Mouse (Mus musculus) bone marrow, adult 2 months (tissue): ENCODE measurements around the gene Klhdc1.

ENCODE experiments used
- CTCF ChIP-seq: fragments of 200-500 bp; IDR thresholded peaks from 2 replicates; pipeline ENCODE4 v1.5.1; 2011; ENCODE audit warnings: low read length, control low read depth; ENCODE audit not compliant: control insufficient read depth, insufficient read depth
- POLR2A ChIP-seq: fragments of 200-500 bp; IDR thresholded peaks from 2 replicates; pipeline ENCODE4 v1.6.1; 2011; ENCODE audit warnings: low read depth, mild to moderate bottlenecking, control low read depth, low read length, borderline replicate concordance; ENCODE audit not compliant: control insufficient read depth

DNA sequence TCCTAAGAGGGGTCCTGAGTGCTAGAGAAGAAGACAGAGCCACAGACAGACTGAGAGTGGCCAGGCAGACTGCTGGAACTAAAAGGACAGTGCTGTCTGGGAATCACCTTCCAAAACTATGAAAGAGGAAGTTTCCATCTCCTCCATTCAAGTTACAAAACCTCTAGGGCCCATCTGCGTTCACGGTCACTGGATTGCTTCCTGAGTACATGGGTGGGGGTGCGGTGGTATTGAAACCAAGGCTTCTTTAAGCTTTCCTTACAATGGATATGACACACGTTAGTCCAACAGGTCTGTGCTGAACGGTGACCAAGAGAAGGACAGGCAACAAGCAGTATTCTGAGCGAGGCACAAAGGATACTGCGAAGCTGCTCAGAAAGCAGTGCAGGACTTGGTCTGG is 26.6 kb upstream of the Klhdc1 start:
- TF ChIP-seq POLR2A (no peak), CTCF (no peak)
